Mouse (Mus musculus): Measurements from ENCODE around the gene Eef2.

GRCm38 (mm10) chr10:81138131-81138782, 38.2 kb upstream of the Eef2 start:
- TF ChIP-seq CTCF (IDR thresholded peaks at IDR 0.05; ENCODE audit: control insufficient read depth, insufficient read depth, low read length) (no peak), POLR2A (IDR thresholded peaks at IDR 0.05; ENCODE audit: borderline replicate concordance, control insufficient read depth, low read depth, low read length) (no peak)

Measured in bone marrow, adult 2 months (tissue).